Mouse (Mus musculus): ENCODE results near the gene Mefv.

DNA sequence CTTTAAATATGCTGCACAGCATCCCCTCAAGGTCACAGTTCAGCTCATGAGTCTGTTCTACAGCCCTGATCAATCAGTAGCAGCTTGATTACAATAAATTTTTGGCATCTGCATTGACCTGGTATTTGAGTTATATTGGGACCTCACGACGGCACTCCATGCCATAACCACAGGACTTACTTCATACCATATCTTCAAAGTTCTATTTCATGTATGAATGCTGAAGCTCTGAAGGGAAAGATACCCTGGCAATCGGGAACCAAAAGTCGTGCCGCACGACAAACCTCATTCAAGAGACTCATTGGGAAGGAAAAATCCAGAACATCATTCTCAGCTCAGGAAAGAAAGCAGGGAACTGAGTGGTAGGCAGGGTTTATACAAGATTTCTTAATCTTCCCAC, 24.6 kb upstream of the Mefv start:
- TF ChIP-seq ZC3H11A (IDR thresholded peaks at IDR 0.05; ENCODE audit: borderline replicate concordance, low read depth, low read length) (no peak), MAFK (IDR thresholded peaks at IDR 0.05; ENCODE audit: insufficient read depth, low read depth, low read length) (no peak), HCFC1 (IDR thresholded peaks at IDR 0.05; ENCODE audit: borderline replicate concordance, insufficient read depth, low read length) (no peak)

Measured in ES-E14 (cell line).